Mouse (Mus musculus) heart, postnatal 0 days (tissue): ENCODE results near the gene Tapbp. TPM values are rescaled to one million over a fixed set of nuclear protein-coding genes. Genes with fewer than 3 reads are reported as not detected.
A peak's percentile ranks its signal among the peaks of the same experiment; 100 is the strongest.

Source experiments
- ATAC-seq: fragments of 200-750 bp; cut with Nextera tagmentation; 2 replicates; pipeline ENCODE4 v1.8.0; 2017; ENCODE audit warnings: low read depth, moderate number of reproducible peaks, moderate library complexity; ENCODE audit not compliant: insufficient read depth
- DNase-seq: peaks from one replicate; pipeline ENCODE4 v3.0.0-alpha.2; 2016; ENCODE audit warnings: low spot score
- H3K27ac ChIP-seq: fragments of 300-500 bp; sonication (generic); 2 replicates; pipeline ENCODE4 v1.5.1; 2014; ENCODE audit warnings: low read depth, mild to moderate bottlenecking
- H3K27me3 ChIP-seq: fragments of 300-500 bp; sonication (generic); 2 replicates; pipeline ENCODE4 v1.6.1; 2014; ENCODE audit warnings: low read length, mixed read lengths; ENCODE audit not compliant: control insufficient read depth, insufficient read depth
- H3K36me3 ChIP-seq: fragments of 300-500 bp; sonication (generic); replicated peaks from 2 replicates; pipeline ENCODE4 v1.6.1; 2014; ENCODE audit warnings: low read length, mixed read lengths; ENCODE audit not compliant: control insufficient read depth, insufficient read depth
- H3K4me1 ChIP-seq: fragments of 300-500 bp; sonication (generic); 2 replicates; pipeline ENCODE4 v1.6.1; 2014; ENCODE audit warnings: antibody characterized with exemption; ENCODE audit not compliant: control insufficient read depth, insufficient read depth
- H3K4me2 ChIP-seq: fragments of 300-500 bp; sonication (generic); 2 replicates; pipeline ENCODE4 v1.6.1; 2014; ENCODE audit warnings: low read depth, mild to moderate bottlenecking, low read length, moderate library complexity
- H3K4me3 ChIP-seq: fragments of 300-500 bp; sonication (generic); 2 replicates; pipeline ENCODE4 v1.5.1; 2014; ENCODE audit warnings: low read depth, low read length
- H3K9ac ChIP-seq: fragments of 300-500 bp; sonication (generic); replicated peaks from 2 replicates; pipeline ENCODE4 v1.6.1; 2014; ENCODE audit warnings: low read depth, low read length, mixed read lengths
- H3K9me3 ChIP-seq: fragments of 300-500 bp; sonication (generic); replicated peaks from 2 replicates; pipeline ENCODE4 v1.6.1; 2016; ENCODE audit warnings: low read length; ENCODE audit not compliant: control insufficient read depth
- CTCF ChIP-seq: IDR thresholded peaks from 2 replicates; pipeline ENCODE4 v1.5.1; 2016; ENCODE audit warnings: antibody characterized with exemption, control low read depth, low read depth
- EP300 ChIP-seq: IDR thresholded peaks from 2 replicates; pipeline ENCODE4 v1.6.1; 2016; ENCODE audit warnings: antibody characterized with exemption, low read depth
- WGBS: fragments of 180-500 bp; shearing (Covaris S2); extraction: QIAGEN DNeasy Blood & Tissue Kit; methylation state at CpG from one replicate; pipeline ENCODE4 v1.1.7; 2014; 5-methylcytosine and 5-hydroxymethylcytosine counted together
- polyA plus RNA-seq: library from polyadenylated mRNA; unstranded; fragments of >200 nt; fragmentation: Nextera tagmentation; extraction: Ambion mirVana; gene quantifications from 2 replicates; pipeline ENCODE4 v1.2.1, GENCODE M21; 2015
- total RNA-seq: library from RNA; depleted of rRNA; stranded (reverse); fragments of >200 nt; gene quantifications from 2 replicates; pipeline ENCODE4 v1.2.3, GENCODE M21; 2014; ENCODE audit warnings: low replicate concordance

The Tapbp gene
- total and polyA plus RNA-seq, 2 experiments from 2014 or later, result 51.3 to 84.1 TPM

- DNase-seq, result peak; percentile 24
- no peaks in the 10 kb centered on the region for H3K9me3 ChIP-seq
- TF ChIP-seq CTCF (no peak), EP300 (no peak; the same call in 1 of the 2 replicates)
- peak overlapping the region; percentile 87 for H3K4me3 ChIP-seq
- peak; percentile 16 for ATAC-seq
- H3K4me2 ChIP-seq, result peak overlapping the region; percentile 94
- under 1% methylated on average over 33 of the region's 33 CpGs for WGBS
- peak overlapping the region; percentile 98 for H3K9ac ChIP-seq
- H3K36me3 ChIP-seq, result peaks cover 35% of the 10 kb centered on the region
- H3K27ac ChIP-seq, result peak overlapping the region; percentile 94
- H3K27me3 ChIP-seq, result no peaks in the 10 kb centered on the region
- H3K4me1 ChIP-seq, result peaks cover 37% of the 10 kb centered on the region
These were observed 39.2 kb downstream of the Tapbp start for GRCm38 (mm10) chr17:33954646-33955554.

- under 1% methylated on average over 50 of the region's 50 CpGs for WGBS
These were observed 40.0 kb downstream of the Tapbp start, which contains the start of the genes Vps52 and Rps18 for GRCm38 (mm10) chr17:33955555-33956214. Gene Vps52 (plus strand): TSS chr17:33955812. Gene Rps18 (minus strand): TSS chr17:33956001.

GRCm38 (mm10) chr17:33956336-33956735 is 40.6 kb downstream of the Tapbp start:
- ATAC-seq, result no peak
- Histone ChIP-seq H3K36me3 (peaks cover 41% of the 10 kb centered on the region), H3K27ac (peak overlapping the region; percentile 93), H3K9ac (peak overlapping the region; percentile 77), H3K27me3 (no peaks in the 10 kb centered on the region), H3K9me3 (no peaks in the 10 kb centered on the region), H3K4me2 (peak overlapping the region; percentile 70), H3K4me1 (peaks cover 24% of the 10 kb centered on the region), H3K4me3 (peak overlapping the region; percentile 87)
- no peak for TF ChIP-seq EP300
- TF ChIP-seq CTCF, result no peak
- DNase-seq, result no peak
- WGBS, result 4% methylated on average over 10 of the region's 10 CpGs

More at GRCm38 (mm10) chr17:33955555-33956214, 40.0 kb downstream of the Tapbp start, which contains the start of the genes Vps52 and Rps18:
- H3K27me3 ChIP-seq, result no peaks in the 10 kb centered on the region
- no peaks in the 10 kb centered on the region for H3K9me3 ChIP-seq
- TF ChIP-seq CTCF, result peak; percentile 24; the same call in 1 of the 2 replicates
- TF ChIP-seq EP300, result peak; percentile 88
- H3K4me3 ChIP-seq, result peak within 1 kb of the TSS; percentile 87
- H3K27ac ChIP-seq, result peak within 1 kb of the TSS; percentile 94
- H3K9ac ChIP-seq, result peak within 1 kb of the TSS; percentile 98
- peaks cover 41% of the 10 kb centered on the region for H3K36me3 ChIP-seq
- peak; percentile 90 for ATAC-seq
- H3K4me1 ChIP-seq, result peaks cover 29% of the 10 kb centered on the region
- DNase-seq, result peak; percentile 98
- H3K4me2 ChIP-seq, result peak within 1 kb of the TSS; percentile 94

- Histone ChIP-seq H3K4me1 (peaks cover 15% of the 10 kb centered on the region), H3K4me2 (no peak overlapping the region), H3K9me3 (no peaks in the 10 kb centered on the region), H3K9ac (no peak overlapping the region), H3K27ac (no peak overlapping the region), H3K36me3 (peaks cover 40% of the 10 kb centered on the region), H3K4me3 (no peak overlapping the region), H3K27me3 (no peaks in the 10 kb centered on the region)
- DNase-seq (no peak), ATAC-seq (no peak)
- 81% methylated on average over 6 of the region's 6 CpGs for WGBS
- TF ChIP-seq EP300, result no peak
- TF ChIP-seq CTCF, result no peak
These were observed 41.8 kb downstream of the Tapbp start for GRCm38 (mm10) chr17:33957493-33957892.

GRCm38 (mm10) chr17:33958451-33958850 is 42.8 kb downstream of the Tapbp start:
- Histone ChIP-seq H3K27ac (no peak overlapping the region), H3K9me3 (no peaks in the 10 kb centered on the region), H3K9ac (no peak overlapping the region), H3K4me2 (no peak overlapping the region), H3K4me3 (no peak overlapping the region), H3K27me3 (no peaks in the 10 kb centered on the region), H3K4me1 (peaks cover 15% of the 10 kb centered on the region), H3K36me3 (peaks cover 40% of the 10 kb centered on the region)
- DNase-seq (no peak), ATAC-seq (no peak)
- TF ChIP-seq CTCF (no peak), EP300 (no peak)
- WGBS, result 90% methylated on average over 11 of the region's 11 CpGs
